Mouse (Mus musculus): Measurements from ENCODE around the gene Syt8.

Gene Syt8

DNA sequence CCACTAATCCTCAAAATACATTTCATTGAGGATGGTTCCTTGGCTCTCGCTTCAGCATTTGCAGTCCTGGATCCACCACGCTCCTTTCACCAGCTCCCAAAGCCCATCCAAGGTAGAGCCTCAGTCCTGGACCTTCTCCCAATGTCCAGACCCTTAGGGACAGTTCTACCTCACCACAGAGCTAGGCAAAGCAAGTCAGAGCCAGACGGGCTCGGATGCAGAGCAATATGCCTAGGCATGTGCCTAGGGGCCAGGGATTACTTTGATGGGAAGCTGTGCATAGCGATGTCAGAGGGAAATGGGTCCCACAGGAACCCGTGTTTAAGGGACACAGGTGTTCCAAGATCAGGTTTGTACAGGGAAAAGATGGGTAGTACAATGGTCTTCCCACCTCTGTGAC lies 10.7 kb downstream of the Syt8 start:
- DNase-seq (ENCODE audit: low read depth, low spot score) = no peak

GRCm38 (mm10) chr7:142446264-142446663 lies 11.6 kb downstream of the Syt8 start:
- no peak for DNase-seq (ENCODE audit: low read depth, low spot score)

DNA sequence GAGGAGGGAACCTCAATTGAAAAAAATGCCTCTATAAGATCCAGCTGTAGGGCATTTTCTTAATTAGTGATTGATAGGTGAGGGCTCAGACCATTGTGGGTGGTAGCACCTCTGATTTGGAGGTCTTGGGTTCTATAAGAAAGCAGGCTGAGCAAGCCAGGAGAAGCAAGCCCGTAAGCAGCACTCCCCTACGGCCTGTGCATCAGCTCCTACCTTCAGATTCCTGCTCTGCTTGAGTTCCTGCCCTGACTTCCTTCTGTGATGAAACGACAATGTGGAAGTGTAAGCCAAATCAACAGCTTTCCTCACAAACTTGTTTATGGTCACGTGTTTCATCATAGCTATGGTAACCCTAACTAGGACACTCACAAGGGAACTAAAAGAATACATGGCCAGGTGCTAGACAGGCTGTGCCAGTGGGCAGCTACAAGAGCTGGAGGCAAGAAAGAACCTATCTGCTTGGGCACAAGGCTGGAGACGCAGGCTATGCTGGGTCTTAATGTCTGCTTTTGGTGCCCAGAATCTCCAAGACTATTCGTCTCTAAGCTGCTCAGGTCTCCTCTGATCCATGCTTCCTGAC lies 14.5 kb downstream of the Syt8 start:
- no peak for DNase-seq (ENCODE audit: low read depth, low spot score)

DNA sequence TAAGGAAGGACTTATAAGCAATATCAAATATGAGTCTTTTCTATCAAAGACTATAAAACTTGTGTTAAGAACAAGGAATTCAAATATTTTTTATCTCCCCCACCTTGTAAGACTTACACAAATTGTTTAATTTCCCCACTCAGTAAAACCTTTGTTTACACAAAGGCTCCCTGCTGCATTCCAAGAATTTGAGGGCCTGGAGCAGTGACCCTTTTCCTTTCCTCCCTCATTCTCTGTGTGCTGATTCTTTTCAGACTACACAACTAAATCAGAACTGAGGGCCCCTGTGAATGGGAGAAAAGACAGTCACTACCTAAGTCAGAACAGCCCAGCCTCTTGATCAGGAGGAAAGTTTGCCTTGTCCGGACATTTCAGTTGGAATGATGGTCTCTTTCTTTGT lies 20.1 kb downstream of the Syt8 start:
- DNase-seq (ENCODE audit: low read depth, low spot score) = no peak

DNA sequence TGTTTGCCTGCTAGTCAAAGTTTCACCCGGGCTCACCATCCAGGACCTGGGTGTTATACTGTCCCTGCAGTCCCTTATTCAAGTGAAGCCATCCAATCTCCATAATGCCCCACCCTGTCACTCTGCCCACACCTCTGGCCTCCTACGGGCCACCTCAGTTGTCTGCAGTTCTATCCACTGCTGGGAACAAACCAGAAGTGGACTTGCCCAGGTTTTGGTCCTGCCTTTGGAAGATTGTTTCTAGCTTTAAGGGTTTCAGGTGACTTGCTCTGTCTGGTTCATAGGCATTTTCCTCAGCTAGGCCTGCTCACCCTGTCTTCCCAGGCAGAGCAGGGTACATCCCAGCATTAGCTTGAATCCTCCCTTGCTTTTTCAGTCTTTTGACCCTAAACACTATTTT lies 20.6 kb downstream of the Syt8 start:
- no peak for DNase-seq (ENCODE audit: low read depth, low spot score)

- no peak for DNase-seq (ENCODE audit: low read depth, low spot score)
Observed at GRCm38 (mm10) chr7:142456806-142457205, 22.2 kb downstream of the Syt8 start.

DNA sequence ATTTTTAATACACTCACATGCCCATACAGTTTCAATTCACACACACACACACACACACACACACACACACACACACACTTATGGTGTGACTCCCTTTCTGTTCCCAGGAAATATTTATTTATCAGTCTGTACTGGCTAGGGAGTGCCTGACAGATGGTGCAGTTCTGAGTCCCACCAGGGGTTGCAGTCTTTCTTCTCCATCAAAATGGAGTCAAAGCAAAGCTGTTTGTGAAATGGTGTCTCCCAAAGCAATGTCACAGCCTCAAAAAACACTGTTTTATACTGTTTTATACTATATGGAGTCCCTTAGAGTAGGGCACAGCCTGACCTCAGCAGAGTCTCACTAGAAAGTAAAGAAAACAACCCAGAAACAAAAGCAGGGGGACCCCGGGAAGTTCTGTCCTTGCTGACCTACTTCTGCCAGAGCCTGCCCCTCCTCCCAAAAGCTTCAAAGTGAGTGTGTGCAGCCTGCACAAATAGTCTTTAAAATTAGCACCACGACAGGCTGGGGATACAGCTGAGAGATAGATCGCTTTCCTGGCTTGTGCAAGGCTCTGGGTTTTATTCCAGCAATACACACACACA lies 22.7 kb downstream of the Syt8 start:
- no peak for DNase-seq (ENCODE audit: low read depth, low spot score)

DNA sequence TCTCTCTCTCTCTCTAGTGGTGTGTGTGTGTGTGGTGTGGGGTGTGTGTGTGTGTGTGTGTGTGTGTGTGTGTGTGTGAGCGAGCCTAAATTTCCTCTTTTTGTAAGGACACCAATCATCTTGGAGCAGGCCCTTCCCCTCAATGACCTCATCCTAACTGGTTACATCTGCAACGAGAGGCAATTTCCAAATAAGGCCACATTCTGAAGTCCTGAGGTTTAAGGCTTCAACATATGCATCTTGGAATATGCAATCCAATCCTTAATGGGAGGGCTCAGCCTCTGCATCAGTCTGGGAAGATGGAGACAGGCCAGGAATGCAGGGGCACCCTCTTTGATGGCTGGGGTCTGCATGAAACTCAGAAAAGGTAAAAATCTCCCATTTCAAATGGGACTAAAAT lies 23.4 kb downstream of the Syt8 start:
- no peak for DNase-seq (ENCODE audit: low read depth, low spot score)

GRCm38 (mm10) chr7:142458676-142459298 lies 24.1 kb downstream of the Syt8 start:
- no peak for DNase-seq (ENCODE audit: low read depth, low spot score)

GRCm38 (mm10) chr7:142459299-142459691 lies 24.6 kb downstream of the Syt8 start:
- DNase-seq (ENCODE audit: low read depth, low spot score) = no peak

GRCm38 (mm10) chr7:142460636-142461077 lies 26.0 kb downstream of the Syt8 start, which contains the start of gene Lsp1:
TSS of gene Lsp1 (plus strand) at chr7:142460809.
- no peak for DNase-seq (ENCODE audit: low read depth, low spot score)

- no peak for DNase-seq (ENCODE audit: low read depth, low spot score)
Observed at GRCm38 (mm10) chr7:142461446-142461845, 26.8 kb downstream of the Syt8 start.

DNA sequence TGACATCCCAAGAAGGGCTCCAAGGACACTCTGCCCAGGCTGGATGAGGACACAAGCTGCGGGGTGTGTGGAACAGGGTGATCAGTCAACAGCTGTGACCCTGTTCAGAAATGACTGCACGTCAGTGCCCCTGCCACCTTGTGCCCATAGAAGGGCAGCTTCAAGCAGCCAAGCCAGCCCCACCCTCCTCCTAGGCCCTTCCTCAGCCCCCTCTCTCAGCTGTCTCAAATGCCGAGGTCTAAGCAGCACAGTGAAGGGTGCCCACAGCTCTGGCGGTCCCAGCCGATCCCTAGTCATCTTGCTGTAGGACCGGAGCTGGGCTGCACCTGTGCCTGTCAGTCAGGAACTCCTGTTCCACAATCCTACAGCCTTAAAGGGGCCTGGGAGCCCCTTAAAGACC lies 27.5 kb downstream of the Syt8 start:
- DNase-seq (ENCODE audit: low read depth, low spot score) = no peak

DNA sequence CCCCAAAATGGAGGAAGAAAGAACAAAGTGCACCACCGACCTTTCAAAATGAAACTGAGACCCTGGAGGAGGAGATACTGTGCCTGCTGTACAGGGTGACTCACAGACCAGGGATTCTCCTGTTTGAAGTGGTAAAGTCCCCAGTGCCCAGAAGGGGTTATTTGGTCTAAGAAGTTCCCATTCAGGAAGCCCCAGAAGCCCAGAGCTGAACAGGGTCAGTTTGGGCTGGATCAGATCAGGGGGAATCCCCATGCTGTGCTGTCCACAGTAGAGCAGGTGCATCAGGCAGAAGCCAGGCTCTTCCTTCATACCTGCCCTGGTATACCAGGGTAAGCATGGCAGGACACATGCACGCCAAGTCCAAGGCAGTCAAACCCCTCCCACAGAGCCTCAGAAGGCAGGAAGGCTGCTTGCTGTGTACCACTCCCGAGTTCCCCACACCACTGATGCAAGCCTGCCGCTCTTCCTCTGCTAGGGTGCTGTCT lies 28.0 kb downstream of the Syt8 start:
- no peak for DNase-seq (ENCODE audit: low read depth, low spot score)

DNA sequence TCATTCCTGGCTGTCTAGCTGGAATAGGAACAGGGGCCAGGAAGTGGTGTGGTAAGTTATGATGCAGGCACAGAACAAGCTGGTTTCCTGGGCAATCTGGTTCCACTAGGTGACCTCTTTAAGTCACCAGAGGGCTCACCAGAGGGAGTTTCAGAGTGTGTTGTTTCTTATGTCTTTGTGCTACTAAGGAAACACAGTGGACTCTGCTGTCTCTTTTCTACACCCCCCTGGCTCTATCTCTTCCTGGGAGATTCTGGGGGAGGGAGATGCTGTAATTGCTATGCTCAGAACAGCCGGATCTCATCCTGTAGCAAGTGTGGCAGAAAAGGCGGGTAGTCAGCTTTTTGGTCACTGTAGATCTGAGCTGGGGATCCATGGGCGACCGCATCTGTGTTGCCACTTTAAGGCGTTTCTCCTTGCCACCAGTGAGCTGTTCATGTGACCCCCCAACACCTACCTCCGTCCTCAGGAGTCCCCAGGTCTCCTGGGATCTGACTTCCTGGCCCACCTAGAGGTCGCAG lies 35.6 kb downstream of the Syt8 start:
- no peak for DNase-seq (ENCODE audit: low read depth, low spot score)

- DNase-seq (ENCODE audit: low read depth, low spot score) = no peak
Observed at GRCm38 (mm10) chr7:142470808-142471413, 36.3 kb downstream of the Syt8 start.

GRCm38 (mm10) chr7:142471414-142471861 lies 36.8 kb downstream of the Syt8 start:
- DNase-seq (ENCODE audit: low read depth, low spot score) = no peak

DNA sequence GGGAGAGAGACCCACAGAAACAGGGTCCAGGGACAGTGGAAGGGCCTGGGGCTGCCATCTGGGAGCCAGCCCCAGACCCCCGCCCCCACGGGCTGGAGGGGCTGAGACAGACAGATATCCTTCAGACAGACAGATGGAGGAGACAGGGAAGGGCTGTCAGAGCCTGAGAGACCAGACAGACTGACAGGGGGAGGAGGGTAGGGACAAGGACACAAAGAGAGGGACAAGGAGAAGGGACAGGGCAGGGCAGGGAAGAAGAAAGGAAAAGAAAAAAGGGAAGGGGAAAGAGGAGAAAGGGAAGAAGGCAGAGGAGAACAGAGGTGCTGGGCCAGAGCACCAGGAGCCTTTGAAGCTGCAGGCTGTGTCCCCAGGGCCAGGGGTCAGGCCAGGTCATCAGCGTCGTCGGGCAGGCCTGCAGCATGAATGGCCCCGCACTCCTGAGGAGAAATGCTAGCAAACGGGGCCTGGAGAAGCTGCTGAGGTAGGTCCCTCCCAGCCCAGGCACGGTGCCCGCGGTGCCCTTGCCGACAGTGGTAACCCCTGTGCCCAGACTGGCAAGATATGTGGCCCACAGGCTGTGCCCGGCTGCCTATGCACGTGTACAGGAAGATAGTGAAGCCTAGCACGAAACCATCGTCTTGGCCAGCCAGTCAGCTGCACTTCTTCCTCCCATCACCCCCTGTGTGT lies 37.4 kb downstream of the Syt8 start:
- no peak for DNase-seq (ENCODE audit: low read depth, low spot score)

DNA sequence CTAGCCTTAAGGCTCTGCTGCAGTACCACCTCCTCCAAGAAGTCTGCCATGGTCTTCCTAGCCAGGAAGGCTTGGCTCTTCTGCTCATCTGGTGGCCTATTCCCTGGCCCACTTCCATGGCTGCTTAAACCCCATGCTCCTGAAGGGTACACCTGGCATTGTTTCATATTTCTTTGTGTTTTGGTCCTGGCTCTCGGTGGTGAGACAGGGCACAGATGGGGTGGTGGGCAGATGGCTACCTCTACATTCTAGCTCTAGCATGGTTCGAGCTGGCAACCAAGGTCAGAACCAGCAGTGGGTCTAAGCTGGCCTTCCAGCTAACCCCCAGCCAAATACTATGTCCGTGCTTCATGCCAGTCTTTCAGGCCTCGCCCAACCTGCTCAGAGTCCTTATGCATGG lies 38.3 kb downstream of the Syt8 start:
- no peak for DNase-seq (ENCODE audit: low read depth, low spot score)

DNA sequence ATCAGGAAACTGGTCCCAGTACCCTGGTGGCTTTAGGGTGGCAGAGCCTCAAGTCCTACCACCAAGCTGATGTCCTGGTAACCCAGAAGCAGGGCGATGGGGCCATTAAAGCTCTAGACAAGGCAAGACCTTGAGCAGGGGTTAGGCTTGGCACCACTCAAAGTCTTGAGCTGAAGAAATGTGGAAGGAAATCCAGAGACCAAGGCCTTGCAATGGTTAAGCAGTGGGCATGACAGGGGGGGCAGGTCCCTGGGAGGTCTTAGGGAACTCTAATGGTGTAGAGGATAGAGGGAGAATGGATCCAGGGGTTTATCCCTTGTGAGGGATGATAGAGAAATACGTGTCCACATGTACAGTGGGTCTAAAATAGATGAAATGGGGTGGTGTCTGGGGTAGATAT lies 38.8 kb downstream of the Syt8 start:
- no peak for DNase-seq (ENCODE audit: low read depth, low spot score)

DNA sequence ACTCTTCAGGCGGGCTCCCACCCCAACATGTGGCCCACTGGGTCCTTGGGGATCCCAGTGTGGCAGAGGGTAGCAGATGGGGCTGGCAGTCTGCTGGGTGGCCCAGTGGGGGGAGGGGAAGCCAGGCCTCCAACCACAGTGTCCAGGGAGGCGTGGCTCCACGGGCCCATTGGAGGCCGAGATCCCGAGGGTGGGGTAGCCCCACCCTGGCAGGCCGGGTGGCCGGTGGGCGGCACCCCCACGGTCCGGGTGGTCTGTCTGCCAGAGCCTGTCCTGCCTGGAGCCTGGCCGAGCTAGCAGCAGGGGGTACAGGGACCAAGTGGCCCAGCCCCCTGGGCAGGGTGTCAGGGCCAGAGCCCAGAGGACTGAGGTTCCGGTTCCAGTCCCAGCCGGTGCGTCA lies 40.1 kb downstream of the Syt8 start:
- DNase-seq (ENCODE audit: low read depth, low spot score) = no peak

DNA sequence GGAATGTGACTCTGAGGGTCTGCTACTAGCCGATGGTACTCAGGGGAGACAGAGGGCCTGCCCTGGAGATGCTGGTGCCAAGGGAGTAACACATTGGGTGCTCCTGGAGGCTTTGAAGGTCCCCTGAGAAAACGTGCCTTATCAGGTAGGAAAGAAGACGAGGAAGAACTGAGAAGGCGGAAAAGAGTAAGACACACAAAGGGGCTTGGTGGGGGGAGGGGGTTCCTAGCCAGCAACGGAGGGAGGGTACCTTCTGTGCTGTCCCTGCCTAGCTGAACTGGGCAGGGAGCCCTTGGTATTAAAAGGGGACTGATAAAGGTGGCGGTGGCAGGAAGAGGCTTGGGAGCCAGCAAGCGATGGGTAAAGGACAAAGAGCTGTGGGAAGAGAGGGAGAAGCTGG lies 41.0 kb downstream of the Syt8 start:
- DNase-seq (ENCODE audit: low read depth, low spot score) = no peak
